Mouse (Mus musculus): ENCODE data around the gene Ano7. TPM values are rescaled to one million over a fixed set of nuclear protein-coding genes. Genes with fewer than 3 reads are reported as not detected.
"Not testable (repeated sequence)": the region's sequence is repeated elsewhere in the genome, so short reads cannot be mapped to it uniquely, and the experiment has no call there.

The Ano7 gene
- polyA plus RNA-seq, 1 experiment, result 2.0 TPM

DNA sequence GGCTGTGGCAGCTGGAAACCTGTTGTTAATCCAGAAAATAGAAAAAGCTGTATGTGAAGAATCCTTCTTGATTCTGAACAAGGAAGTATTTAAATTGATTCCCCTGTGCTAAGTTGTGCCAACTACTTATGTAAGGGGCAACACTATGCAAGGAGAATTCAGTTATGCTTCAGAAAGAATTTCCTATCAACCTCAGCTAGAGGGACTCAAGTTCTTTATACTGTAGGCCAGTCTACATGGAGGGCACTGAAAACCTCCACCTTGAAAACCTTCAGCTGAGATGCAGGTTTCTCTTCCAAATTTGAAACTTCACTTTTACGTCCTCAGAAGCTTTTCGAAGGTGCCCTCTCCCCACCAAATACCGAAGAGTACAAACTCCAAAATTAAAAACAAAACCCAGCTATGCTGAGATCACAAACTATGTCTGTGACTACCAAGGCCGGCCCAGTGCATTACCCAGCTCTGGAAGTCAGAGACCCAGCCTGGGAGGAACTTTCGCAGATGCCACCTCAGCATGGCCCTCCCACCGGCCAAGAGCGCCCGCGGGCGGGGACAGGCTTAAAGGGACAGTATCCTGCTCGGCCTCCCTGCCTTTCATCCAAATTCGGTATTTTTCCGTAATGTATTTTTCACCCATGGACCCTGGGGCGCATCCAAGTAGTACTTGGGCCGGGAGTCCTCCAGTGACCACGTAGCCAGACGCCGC is 70.8 kb downstream of the Ano7 start:
- WGBS, result 2% methylated on average over 18 of the region's 18 CpGs

DNA sequence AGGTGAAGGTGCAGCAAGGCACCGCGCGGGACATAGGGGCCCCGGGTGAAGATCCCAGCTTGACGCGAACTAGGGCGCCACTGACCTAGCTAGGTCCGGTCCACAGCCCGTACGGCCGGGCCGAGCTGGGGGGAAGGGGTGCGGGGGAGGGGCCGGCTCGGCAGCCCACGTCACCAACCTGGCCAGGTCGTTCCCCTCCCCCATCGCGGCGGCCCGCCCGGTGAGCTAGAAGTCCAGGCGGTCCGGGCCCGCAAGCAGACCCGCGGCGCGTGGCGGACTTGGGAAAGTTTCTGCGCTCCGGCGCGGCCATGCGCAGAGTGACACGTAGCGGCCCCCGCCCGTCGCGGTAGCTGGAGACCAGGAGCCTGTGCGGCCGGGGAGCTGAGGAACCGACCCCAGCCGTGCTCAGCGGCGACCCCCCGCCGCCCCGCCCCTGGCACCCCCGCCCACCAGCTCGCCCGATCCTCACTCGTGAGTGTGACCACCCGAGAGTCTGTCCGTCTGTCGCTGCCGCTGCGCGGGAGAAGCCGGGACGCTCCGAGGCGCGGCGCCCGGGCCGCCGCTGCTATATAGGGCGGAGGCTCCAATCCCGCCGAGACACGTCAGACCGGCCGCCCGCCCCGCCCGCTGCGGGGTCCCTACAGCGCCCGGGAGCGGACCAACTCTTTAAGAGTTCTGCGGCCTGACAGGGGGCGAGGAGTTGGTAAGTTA is 71.5 kb downstream of the Ano7 start:
- TF ChIP-seq POLR2A (IDR thresholded peaks at IDR 0.05; ENCODE audit: control insufficient read depth, extremely low read depth, insufficient read depth, low read length, poor library complexity), result peak; percentile 77; the same call in 1 of the 2 replicates
- no peak for TF ChIP-seq CTCF (IDR thresholded peaks at IDR 0.05; ENCODE audit: borderline replicate concordance, control insufficient read depth, extremely low read depth, insufficient read depth, low read length, poor library complexity)
- Histone ChIP-seq H3K27ac (ENCODE audit: control insufficient read depth, insufficient read depth, low read length) (peak overlapping the region; percentile 14; the same call in 1 of the 2 replicates), H3K27me3 (ENCODE audit: control insufficient read depth, insufficient read depth, low read length) (no peaks in the 10 kb centered on the region), H3K4me1 (replicated peaks; ENCODE audit: control insufficient read depth, insufficient read depth, low read length) (peaks cover 6% of the 10 kb centered on the region), H3K36me3 (ENCODE audit: control insufficient read depth, insufficient read depth, low read length) (peaks cover 4% of the 10 kb centered on the region; the same call in 1 of the 2 replicates), H3K4me3 (ENCODE audit: control insufficient read depth, insufficient read depth, low read length) (peak overlapping the region; percentile 83)
- DNase-seq, result peak; percentile 79
- WGBS, result under 1% methylated on average over 83 of the region's 84 CpGs

More for the DNA sequence above, 70.8 kb downstream of the Ano7 start:
- no peaks in the 10 kb centered on the region for H3K27me3 ChIP-seq (ENCODE audit: control insufficient read depth, insufficient read depth, low read length)
- DNase-seq, result peak; percentile 53
- H3K4me1 ChIP-seq (replicated peaks; ENCODE audit: control insufficient read depth, insufficient read depth, low read length), result peaks cover 6% of the 10 kb centered on the region
- H3K36me3 ChIP-seq (ENCODE audit: control insufficient read depth, insufficient read depth, low read length), result peaks cover 10% of the 10 kb centered on the region
- TF ChIP-seq POLR2A (IDR thresholded peaks at IDR 0.05; ENCODE audit: control insufficient read depth, extremely low read depth, insufficient read depth, low read length, poor library complexity), result no peak
- no peak for TF ChIP-seq CTCF (IDR thresholded peaks at IDR 0.05; ENCODE audit: borderline replicate concordance, control insufficient read depth, extremely low read depth, insufficient read depth, low read length, poor library complexity)
- H3K4me3 ChIP-seq (ENCODE audit: control insufficient read depth, insufficient read depth, low read length), result peak overlapping the region; percentile 83
- peak overlapping the region; percentile 14; the same call in 1 of the 2 replicates for H3K27ac ChIP-seq (ENCODE audit: control insufficient read depth, insufficient read depth, low read length)

DNA sequence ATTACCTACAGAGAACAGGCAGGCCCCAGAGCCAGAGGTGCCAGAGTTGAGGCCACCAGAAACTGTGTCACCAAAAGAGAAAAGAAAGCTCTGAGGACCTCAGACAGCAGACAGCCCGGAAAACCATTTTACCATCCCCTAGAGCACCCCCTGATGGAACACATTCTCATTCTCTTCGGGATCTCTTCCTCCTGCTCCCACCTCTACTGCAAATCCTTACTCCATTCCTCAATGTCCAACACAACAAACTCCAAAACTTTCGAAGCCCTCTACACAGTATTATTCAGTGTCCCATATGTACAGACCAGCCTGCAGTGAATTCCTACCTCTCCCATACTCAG is 72.1 kb downstream of the Ano7 start:
- Histone ChIP-seq H3K4me3 (ENCODE audit: control insufficient read depth, insufficient read depth, low read length) (peak overlapping the region; percentile 83), H3K36me3 (ENCODE audit: control insufficient read depth, insufficient read depth, low read length) (peaks cover under 1% of the 10 kb centered on the region; the same call in 1 of the 2 replicates), H3K27ac (ENCODE audit: control insufficient read depth, insufficient read depth, low read length) (no peak overlapping the region), H3K4me1 (replicated peaks; ENCODE audit: control insufficient read depth, insufficient read depth, low read length) (peaks cover 6% of the 10 kb centered on the region), H3K27me3 (ENCODE audit: control insufficient read depth, insufficient read depth, low read length) (no peaks in the 10 kb centered on the region)
- TF ChIP-seq CTCF (IDR thresholded peaks at IDR 0.05; ENCODE audit: borderline replicate concordance, control insufficient read depth, extremely low read depth, insufficient read depth, low read length, poor library complexity), result no peak
- 0 out of 2 replicates have a peak, but pooled peaks have one; percentile 6 for TF ChIP-seq POLR2A (IDR thresholded peaks at IDR 0.05; ENCODE audit: control insufficient read depth, extremely low read depth, insufficient read depth, low read length, poor library complexity)
- no peak for DNase-seq
- WGBS, result 16% methylated on average over 3 of the region's 3 CpGs

DNA sequence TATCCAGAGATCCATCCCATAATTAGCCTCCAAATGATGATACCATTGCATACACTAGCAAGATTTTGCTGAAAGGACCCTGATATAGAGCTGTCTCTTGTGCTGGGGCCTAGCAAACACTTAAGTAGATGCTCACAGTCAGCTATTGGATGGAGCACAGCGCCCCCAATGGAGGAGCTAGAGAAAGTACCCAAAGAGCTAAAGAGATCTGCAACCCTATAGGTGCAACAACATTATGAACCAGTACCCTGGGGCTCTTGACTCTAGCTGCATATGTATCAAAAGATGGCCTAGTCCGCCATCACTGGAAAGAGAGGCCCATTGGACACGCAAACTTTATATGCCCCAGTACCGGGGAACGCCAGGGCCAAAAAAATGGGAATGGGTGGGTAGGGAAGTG is 76.4 kb downstream of the Ano7 start:
- H3K4me3 ChIP-seq (ENCODE audit: control insufficient read depth, insufficient read depth, low read length); H3K27ac ChIP-seq (ENCODE audit: control insufficient read depth, insufficient read depth, low read length); H3K4me1 ChIP-seq (replicated peaks; ENCODE audit: control insufficient read depth, insufficient read depth, low read length); H3K36me3 ChIP-seq (ENCODE audit: control insufficient read depth, insufficient read depth, low read length); H3K27me3 ChIP-seq (ENCODE audit: control insufficient read depth, insufficient read depth, low read length); DNase-seq: not testable (repeated sequence)
- 92% methylated on average over 5 of the region's 5 CpGs for WGBS

DNA sequence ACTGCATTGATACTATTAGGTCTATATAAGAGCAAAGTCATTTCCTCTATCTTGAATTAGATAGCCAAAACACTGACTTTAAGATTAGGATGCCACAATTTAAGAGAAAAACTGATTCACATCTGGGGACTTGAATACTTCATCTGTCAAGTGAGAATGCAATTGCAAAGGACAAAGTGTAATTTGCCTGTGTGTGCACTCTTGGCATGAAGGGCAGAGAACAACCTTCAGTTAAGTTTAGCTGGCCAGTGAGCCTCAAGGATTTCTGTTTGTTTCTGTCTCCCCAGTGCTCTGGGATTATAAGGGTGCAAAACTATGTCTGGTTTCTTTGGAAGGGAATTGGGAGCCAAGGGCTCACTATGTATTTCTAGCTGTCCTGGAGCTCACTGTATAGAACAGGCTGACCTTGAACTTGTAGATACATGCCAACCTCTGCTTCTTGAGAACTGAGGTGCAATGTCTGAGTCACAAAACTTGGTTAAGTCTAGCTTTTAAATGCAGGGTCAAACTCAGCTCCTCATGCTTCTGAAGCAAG is 80.1 kb downstream of the Ano7 start:
- Histone ChIP-seq H3K27ac (ENCODE audit: control insufficient read depth, insufficient read depth, low read length) (no peak overlapping the region), H3K27me3 (ENCODE audit: control insufficient read depth, insufficient read depth, low read length) (no peaks in the 10 kb centered on the region), H3K4me1 (replicated peaks; ENCODE audit: control insufficient read depth, insufficient read depth, low read length) (no peaks in the 10 kb centered on the region), H3K4me3 (ENCODE audit: control insufficient read depth, insufficient read depth, low read length) (no peak overlapping the region), H3K36me3 (ENCODE audit: control insufficient read depth, insufficient read depth, low read length) (no peaks in the 10 kb centered on the region)
- DNase-seq, result no peak
- TF ChIP-seq POLR2A (IDR thresholded peaks at IDR 0.05; ENCODE audit: control insufficient read depth, extremely low read depth, insufficient read depth, low read length, poor library complexity) (no peak), CTCF (IDR thresholded peaks at IDR 0.05; ENCODE audit: borderline replicate concordance, control insufficient read depth, extremely low read depth, insufficient read depth, low read length, poor library complexity) (no peak)

Other genes with a start within 250 kb of the Ano7 start
- 0.23 and 0.78 TPM in 2 replicates for gene Agxt, start 238.7 kb upstream of the Ano7 start, polyA plus RNA-seq (2012; rRNA removed)
- 0.68 and 0.88 TPM in 2 replicates for gene 2310007B03Rik, start 213.0 kb upstream of the Ano7 start, polyA plus RNA-seq (2012; rRNA removed)
- 0.28 and 0.34 TPM in 2 replicates for gene Crocc2, start 205.2 kb upstream of the Ano7 start, polyA plus RNA-seq (2012; rRNA removed)
- 3.1 and 3.8 TPM in 2 replicates for gene Sned1, start 138.1 kb upstream of the Ano7 start, polyA plus RNA-seq (2012; rRNA removed)
- 11.1 and 11.6 TPM in 2 replicates for gene Mterf4, start 68.0 kb upstream of the Ano7 start, polyA plus RNA-seq (2012; rRNA removed)
- 6.0 and 6.4 TPM in 2 replicates for gene Ppp1r7, start 31.1 kb upstream of the Ano7 start, polyA plus RNA-seq (2012; rRNA removed)
- gene Pask, start 30.4 kb upstream of the Ano7 start, polyA plus RNA-seq (2012; rRNA removed), result 9.4 and 12.8 TPM in 2 replicates
- 52.3 and 53.4 TPM in 2 replicates for gene Hdlbp, start 104.9 kb downstream of the Ano7 start, polyA plus RNA-seq (2012; rRNA removed)
- 1.7 and 2.1 TPM in 2 replicates for gene Farp2, start 138.1 kb downstream of the Ano7 start, polyA plus RNA-seq (2012; rRNA removed)

Measured in thymus, adult 2 months (tissue).